Mouse (Mus musculus): ENCODE measurements at regions not wholly inside any gene's neighbourhood (a gene's known extent, or its start where the extent isn't known, plus 50 kb on each side); places are given as distances from the start of the nearest gene placed in this dataset.

GRCm38 (mm10) chr1:45679964-45680709 lies 114.8 kb upstream of the Wdr75 start:
- 84% methylated on average over 8 of the region's 8 CpGs for WGBS
- H3K4me1 ChIP-seq (replicated peaks; ENCODE audit: control insufficient read depth, insufficient read depth, low read length) = no peaks in the 10 kb centered on the region
- no peak overlapping the region for H3K27ac ChIP-seq (ENCODE audit: low read depth, low read length)
- H3K27me3 ChIP-seq (ENCODE audit: control insufficient read depth, insufficient read depth, low read length) = no peaks in the 10 kb centered on the region
- no peak overlapping the region for H3K4me2 ChIP-seq (replicated peaks; ENCODE audit: low read depth, low read length)
- no peak for DNase-seq (ENCODE audit: low spot score)
- no peak overlapping the region for H3K4me3 ChIP-seq (ENCODE audit: low read depth, low read length)
- H3K36me3 ChIP-seq (ENCODE audit: control insufficient read depth, insufficient read depth, low read length) = no peaks in the 10 kb centered on the region
- ATAC-seq (ENCODE audit: low FRiP score) = no peak
- no peak overlapping the region for H3K9ac ChIP-seq (ENCODE audit: low read depth, low read length)
- H3K9me3 ChIP-seq (ENCODE audit: control insufficient read depth, low read length) = no peaks in the 10 kb centered on the region

DNA sequence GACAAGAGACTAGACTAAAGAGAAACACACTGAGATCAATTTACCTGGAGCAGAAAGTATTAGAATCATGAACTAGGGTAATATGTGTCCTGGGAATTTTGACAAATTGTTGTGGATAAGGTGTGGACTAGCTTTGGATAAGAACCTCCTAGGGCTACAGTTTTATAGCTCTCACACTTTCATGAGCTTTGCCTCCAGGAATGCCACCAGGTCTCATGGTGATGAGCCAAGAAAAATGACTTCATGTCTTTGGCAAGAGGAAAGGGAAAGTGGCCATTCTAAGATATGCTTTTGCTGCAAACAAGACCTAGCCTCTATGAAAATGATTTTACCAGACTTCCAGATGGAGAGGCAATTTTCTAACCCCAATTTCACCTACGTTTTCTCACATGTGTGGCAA lies 94.1 kb upstream of the Wdr75 start:
- H3K9me3 ChIP-seq (ENCODE audit: control insufficient read depth, low read length) = no peaks in the 10 kb centered on the region
- H3K9ac ChIP-seq (ENCODE audit: low read depth, low read length) = no peak overlapping the region
- no peak overlapping the region for H3K27ac ChIP-seq (ENCODE audit: low read depth, low read length)
- 72% methylated on average over 1 of the region's 1 CpGs for WGBS
- H3K4me1 ChIP-seq (replicated peaks; ENCODE audit: control insufficient read depth, insufficient read depth, low read length) = no peaks in the 10 kb centered on the region
- DNase-seq (ENCODE audit: low spot score) = no peak
- no peak for ATAC-seq (ENCODE audit: low FRiP score)
- no peaks in the 10 kb centered on the region for H3K27me3 ChIP-seq (ENCODE audit: control insufficient read depth, insufficient read depth, low read length)
- no peak overlapping the region for H3K4me3 ChIP-seq (ENCODE audit: low read depth, low read length)
- no peaks in the 10 kb centered on the region for H3K36me3 ChIP-seq (ENCODE audit: control insufficient read depth, insufficient read depth, low read length)
- H3K4me2 ChIP-seq (replicated peaks; ENCODE audit: low read depth, low read length) = no peak overlapping the region

- WGBS = 96% methylated on average over 1 of the region's 1 CpGs
- Histone ChIP-seq H3K27me3 (ENCODE audit: control insufficient read depth, insufficient read depth, low read length) (no peaks in the 10 kb centered on the region), H3K4me3 (ENCODE audit: low read depth, low read length) (no peak overlapping the region), H3K9me3 (ENCODE audit: control insufficient read depth, low read length) (no peaks in the 10 kb centered on the region), H3K4me1 (replicated peaks; ENCODE audit: control insufficient read depth, insufficient read depth, low read length) (no peaks in the 10 kb centered on the region), H3K27ac (ENCODE audit: low read depth, low read length) (no peak overlapping the region), H3K9ac (ENCODE audit: low read depth, low read length) (no peak overlapping the region), H3K4me2 (replicated peaks; ENCODE audit: low read depth, low read length) (no peak overlapping the region), H3K36me3 (ENCODE audit: control insufficient read depth, insufficient read depth, low read length) (no peaks in the 10 kb centered on the region)
- DNase-seq (ENCODE audit: low spot score) (no peak), ATAC-seq (ENCODE audit: low FRiP score) (no peak)
These were observed 93.5 kb upstream of the Wdr75 start for GRCm38 (mm10) chr1:45701516-45701915.

DNA sequence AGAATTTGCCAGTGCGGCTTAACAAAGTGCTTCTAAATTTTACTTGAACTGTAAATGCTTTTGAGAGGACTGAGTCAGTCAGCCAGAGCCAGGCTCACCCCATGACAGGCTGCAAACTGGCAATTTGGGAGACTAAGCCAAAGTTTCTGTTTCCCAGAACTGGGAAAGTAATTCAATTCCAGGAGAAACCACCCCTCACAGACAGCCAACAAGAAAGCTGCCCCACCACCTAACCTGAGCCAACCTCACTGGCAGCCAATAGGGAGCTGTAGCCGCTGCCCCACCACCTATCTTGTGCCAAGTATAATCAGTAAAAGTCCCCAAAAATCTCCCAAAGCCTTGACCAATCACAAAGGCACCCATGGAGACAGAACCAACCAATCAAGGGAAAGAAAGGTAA lies 71.6 kb upstream of the Wdr75 start:
- Histone ChIP-seq H3K4me1 (replicated peaks; ENCODE audit: control insufficient read depth, insufficient read depth, low read length) (no peaks in the 10 kb centered on the region), H3K27me3 (ENCODE audit: control insufficient read depth, insufficient read depth, low read length) (no peaks in the 10 kb centered on the region), H3K9me3 (ENCODE audit: control insufficient read depth, low read length) (no peaks in the 10 kb centered on the region), H3K4me3 (ENCODE audit: low read depth, low read length) (no peak overlapping the region), H3K4me2 (replicated peaks; ENCODE audit: low read depth, low read length) (no peak overlapping the region), H3K9ac (ENCODE audit: low read depth, low read length) (no peak overlapping the region), H3K36me3 (ENCODE audit: control insufficient read depth, insufficient read depth, low read length) (no peaks in the 10 kb centered on the region), H3K27ac (ENCODE audit: low read depth, low read length) (no peak overlapping the region)
- DNase-seq (ENCODE audit: low spot score) (no peak), ATAC-seq (ENCODE audit: low FRiP score) (no peak)
- WGBS = 98% methylated on average over 2 of the region's 2 CpGs

- H3K36me3 ChIP-seq (ENCODE audit: control insufficient read depth, insufficient read depth, low read length) = no peaks in the 10 kb centered on the region
- no peak overlapping the region for H3K4me3 ChIP-seq (ENCODE audit: low read depth, low read length)
- no peaks in the 10 kb centered on the region for H3K27me3 ChIP-seq (ENCODE audit: control insufficient read depth, insufficient read depth, low read length)
- H3K4me2 ChIP-seq (replicated peaks; ENCODE audit: low read depth, low read length) = no peak overlapping the region
- DNase-seq (ENCODE audit: low spot score) (no peak), ATAC-seq (ENCODE audit: low FRiP score) (no peak)
- 89% methylated on average over 3 of the region's 3 CpGs for WGBS
- no peaks in the 10 kb centered on the region for H3K4me1 ChIP-seq (replicated peaks; ENCODE audit: control insufficient read depth, insufficient read depth, low read length)
- no peak overlapping the region for H3K9ac ChIP-seq (ENCODE audit: low read depth, low read length)
- no peak overlapping the region for H3K27ac ChIP-seq (ENCODE audit: low read depth, low read length)
- H3K9me3 ChIP-seq (ENCODE audit: control insufficient read depth, low read length) = no peaks in the 10 kb centered on the region
These were observed 62.0 kb upstream of the Wdr75 start for GRCm38 (mm10) chr1:45732958-45733357.

GRCm38 (mm10) chr1:45745136-45745535 lies 49.8 kb upstream of the Wdr75 start:
- Histone ChIP-seq H3K4me3 (ENCODE audit: low read depth, low read length) (no peak overlapping the region), H3K9me3 (ENCODE audit: control insufficient read depth, low read length) (no peaks in the 10 kb centered on the region), H3K27me3 (ENCODE audit: control insufficient read depth, insufficient read depth, low read length) (no peaks in the 10 kb centered on the region), H3K27ac (ENCODE audit: low read depth, low read length) (no peak overlapping the region), H3K9ac (ENCODE audit: low read depth, low read length) (no peak overlapping the region), H3K4me1 (replicated peaks; ENCODE audit: control insufficient read depth, insufficient read depth, low read length) (no peaks in the 10 kb centered on the region), H3K36me3 (ENCODE audit: control insufficient read depth, insufficient read depth, low read length) (no peaks in the 10 kb centered on the region), H3K4me2 (replicated peaks; ENCODE audit: low read depth, low read length) (no peak overlapping the region)
- no peak for DNase-seq (ENCODE audit: low spot score)
- 81% methylated on average over 1 of the region's 1 CpGs for WGBS
- ATAC-seq (ENCODE audit: low FRiP score) = no peak
